Mouse (Mus musculus) olfactory bulb, adult 2 months (tissue): Measurements from ENCODE around the gene Smco1.
"Not testable (repeated sequence)": the region's sequence is repeated elsewhere in the genome, so short reads cannot be mapped to it uniquely, and the experiment has no call there.

Source experiments
- CTCF ChIP-seq: fragments of 200-500 bp; IDR thresholded peaks from 2 replicates; pipeline ENCODE4 v1.5.1; 2012; ENCODE audit warnings: low read depth, mild to moderate bottlenecking, low read length, moderate library complexity; ENCODE audit not compliant: insufficient read depth
- POLR2A ChIP-seq: fragments of 200-500 bp; IDR thresholded peaks from 2 replicates; pipeline ENCODE4 v1.6.1; 2012; ENCODE audit warnings: mild to moderate bottlenecking, low read depth, low read length, moderate library complexity; ENCODE audit not compliant: insufficient read depth

GRCm38 (mm10) chr16:32264225-32264624 lies 7.0 kb upstream of the Smco1 start:
- TF ChIP-seq POLR2A, CTCF: not testable (repeated sequence)
